Mouse (Mus musculus) forebrain, embryonic 15.5 days (tissue): ENCODE data around the gene Usp34. TPM values are rescaled to one million over a fixed set of nuclear protein-coding genes. Genes with fewer than 3 reads are reported as not detected.

ENCODE experiments used
- ATAC-seq: fragments of 200-750 bp; cut with Nextera tagmentation; replicated peaks from 2 replicates; pipeline ENCODE4 v1.8.0; 2017; ENCODE audit warnings: mild to moderate bottlenecking, moderate TSS enrichment, moderate library complexity
- H3K27ac ChIP-seq: fragments of 300-500 bp; sonication (generic); replicated peaks from 2 replicates; pipeline ENCODE4 v1.5.1; 2015; ENCODE audit warnings: mild to moderate bottlenecking, inconsistent platforms
- H3K27me3 ChIP-seq: fragments of 300-500 bp; sonication (generic); 2 replicates; pipeline ENCODE4 v1.6.1; 2015; ENCODE audit warnings: inconsistent platforms
- H3K36me3 ChIP-seq: fragments of 300-500 bp; sonication (generic); 2 replicates; pipeline ENCODE4 v1.6.1; 2015; ENCODE audit warnings: mild to moderate bottlenecking, inconsistent platforms
- H3K4me1 ChIP-seq: fragments of 300-500 bp; sonication (generic); 2 replicates; pipeline ENCODE4 v1.6.1; 2015; ENCODE audit warnings: inconsistent platforms
- H3K4me2 ChIP-seq: fragments of 300-500 bp; sonication (generic); replicated peaks from 2 replicates; pipeline ENCODE4 v1.6.1; 2015; ENCODE audit warnings: mild to moderate bottlenecking, inconsistent platforms
- H3K4me3 ChIP-seq: fragments of 300-500 bp; sonication (generic); 2 replicates; pipeline ENCODE4 v1.5.1; 2015; ENCODE audit warnings: mild to moderate bottlenecking, inconsistent platforms
- H3K9ac ChIP-seq: fragments of 300-500 bp; sonication (generic); replicated peaks from 2 replicates; pipeline ENCODE4 v1.6.1; 2015; ENCODE audit warnings: mild to moderate bottlenecking, inconsistent platforms
- H3K9me3 ChIP-seq: fragments of 300-500 bp; sonication (generic); 2 replicates; pipeline ENCODE4 v1.6.1; 2016; ENCODE audit warnings: inconsistent platforms
- WGBS: fragments of 180-500 bp; shearing (Covaris S2); methylation state at CpG from one replicate; pipeline ENCODE4 v1.1.7; 2015; ENCODE audit warnings: mixed read lengths; 5-methylcytosine and 5-hydroxymethylcytosine counted together
- polyA plus RNA-seq: library from polyadenylated mRNA; unstranded; fragments of >200 nt; fragmentation: Nextera tagmentation; extraction: Ambion mirVana; gene quantifications from 2 replicates; pipeline ENCODE4 v1.2.1, GENCODE M21; 2015

Gene Usp34
- polyA plus RNA-seq, 1 experiment from 2014 or later = 32.6 TPM

- H3K9ac ChIP-seq = no peak overlapping the region
- no peak for ATAC-seq
- WGBS = 99% methylated on average over 3 of the region's 3 CpGs
These were observed 57.7 kb downstream of the Usp34 start for GRCm38 (mm10) chr11:23364348-23364747.

GRCm38 (mm10) chr11:23372032-23372431 is 65.3 kb downstream of the Usp34 start:
- H3K4me2 ChIP-seq = no peak overlapping the region
- no peak overlapping the region for H3K27ac ChIP-seq
- H3K9me3 ChIP-seq = no peaks in the 10 kb centered on the region
- ATAC-seq = no peak
- no peak overlapping the region for H3K9ac ChIP-seq
- no peaks in the 10 kb centered on the region for H3K27me3 ChIP-seq
- H3K4me3 ChIP-seq = no peak overlapping the region
- 92% methylated on average over 4 of the region's 4 CpGs for WGBS
- no peaks in the 10 kb centered on the region for H3K4me1 ChIP-seq
- H3K36me3 ChIP-seq = peaks cover 34% of the 10 kb centered on the region

More at GRCm38 (mm10) chr11:23364348-23364747, 57.7 kb downstream of the Usp34 start:
- Histone ChIP-seq H3K4me3 (no peak overlapping the region), H3K4me1 (no peaks in the 10 kb centered on the region), H3K4me2 (no peak overlapping the region), H3K27me3 (no peaks in the 10 kb centered on the region), H3K9me3 (no peaks in the 10 kb centered on the region), H3K36me3 (peaks cover 36% of the 10 kb centered on the region), H3K27ac (no peak overlapping the region)

GRCm38 (mm10) chr11:23372490-23372889 is 65.8 kb downstream of the Usp34 start:
- Histone ChIP-seq H3K27me3 (no peaks in the 10 kb centered on the region), H3K9ac (no peak overlapping the region), H3K4me2 (no peak overlapping the region), H3K4me1 (no peaks in the 10 kb centered on the region), H3K4me3 (no peak overlapping the region), H3K36me3 (peaks cover 38% of the 10 kb centered on the region), H3K27ac (no peak overlapping the region), H3K9me3 (no peaks in the 10 kb centered on the region)
- no peak for ATAC-seq

GRCm38 (mm10) chr11:23380055-23380454 is 73.4 kb downstream of the Usp34 start:
- no peak overlapping the region for H3K4me3 ChIP-seq
- WGBS = 87% methylated on average over 2 of the region's 2 CpGs
- no peaks in the 10 kb centered on the region for H3K9me3 ChIP-seq
- no peaks in the 10 kb centered on the region for H3K27me3 ChIP-seq
- no peaks in the 10 kb centered on the region for H3K4me1 ChIP-seq
- H3K9ac ChIP-seq = no peak overlapping the region
- H3K27ac ChIP-seq = no peak overlapping the region
- H3K4me2 ChIP-seq = no peak overlapping the region
- no peak for ATAC-seq
- peaks cover 39% of the 10 kb centered on the region; the same call in 1 of the 2 replicates for H3K36me3 ChIP-seq

- ATAC-seq = no peak
- Histone ChIP-seq H3K4me2 (no peak overlapping the region), H3K4me1 (no peaks in the 10 kb centered on the region), H3K27ac (no peak overlapping the region), H3K9ac (no peak overlapping the region), H3K36me3 (peaks cover 37% of the 10 kb centered on the region; the same call in 1 of the 2 replicates), H3K4me3 (no peak overlapping the region), H3K9me3 (no peaks in the 10 kb centered on the region), H3K27me3 (no peaks in the 10 kb centered on the region)
- 79% methylated on average over 3 of the region's 3 CpGs for WGBS
These were observed 73.9 kb downstream of the Usp34 start for GRCm38 (mm10) chr11:23380595-23380994.

- no peak for ATAC-seq
- WGBS = 81% methylated on average over 1 of the region's 1 CpGs
- Histone ChIP-seq H3K9ac (no peak overlapping the region), H3K4me2 (no peak overlapping the region), H3K27me3 (no peaks in the 10 kb centered on the region), H3K9me3 (no peaks in the 10 kb centered on the region), H3K4me3 (no peak overlapping the region), H3K27ac (no peak overlapping the region), H3K4me1 (no peaks in the 10 kb centered on the region), H3K36me3 (peaks cover 23% of the 10 kb centered on the region; the same call in 1 of the 2 replicates)
These were observed 76.1 kb downstream of the Usp34 start for GRCm38 (mm10) chr11:23382787-23383186.

- Histone ChIP-seq H3K4me3 (no peak overlapping the region), H3K9me3 (no peaks in the 10 kb centered on the region), H3K27ac (no peak overlapping the region), H3K36me3 (peaks cover 35% of the 10 kb centered on the region), H3K4me1 (no peaks in the 10 kb centered on the region), H3K9ac (no peak overlapping the region), H3K4me2 (no peak overlapping the region), H3K27me3 (no peaks in the 10 kb centered on the region)
- no peak for ATAC-seq
- 92% methylated on average over 1 of the region's 1 CpGs for WGBS
These were observed 83.0 kb downstream of the Usp34 start for GRCm38 (mm10) chr11:23389649-23390048.

GRCm38 (mm10) chr11:23392567-23392966 is 85.9 kb downstream of the Usp34 start:
- no peak overlapping the region for H3K9ac ChIP-seq
- peaks cover 43% of the 10 kb centered on the region for H3K36me3 ChIP-seq
- H3K27ac ChIP-seq = no peak overlapping the region
- no peaks in the 10 kb centered on the region for H3K27me3 ChIP-seq
- ATAC-seq = no peak
- H3K4me3 ChIP-seq = no peak overlapping the region
- no peak overlapping the region for H3K4me2 ChIP-seq
- no peaks in the 10 kb centered on the region for H3K9me3 ChIP-seq
- H3K4me1 ChIP-seq = no peaks in the 10 kb centered on the region

- H3K27ac ChIP-seq = no peak overlapping the region
- no peak for ATAC-seq
- H3K36me3 ChIP-seq = peaks cover 40% of the 10 kb centered on the region
- H3K4me1 ChIP-seq = no peaks in the 10 kb centered on the region
- no peaks in the 10 kb centered on the region for H3K27me3 ChIP-seq
- no peak overlapping the region for H3K4me3 ChIP-seq
- no peaks in the 10 kb centered on the region for H3K9me3 ChIP-seq
- no peak overlapping the region for H3K4me2 ChIP-seq
- WGBS = 92% methylated on average over 4 of the region's 4 CpGs
- H3K9ac ChIP-seq = no peak overlapping the region
These were observed 89.9 kb downstream of the Usp34 start for GRCm38 (mm10) chr11:23396608-23397007.

- Histone ChIP-seq H3K4me2 (no peak overlapping the region), H3K9ac (no peak overlapping the region), H3K9me3 (no peaks in the 10 kb centered on the region), H3K27ac (no peak overlapping the region), H3K36me3 (peaks cover 38% of the 10 kb centered on the region), H3K4me1 (no peaks in the 10 kb centered on the region), H3K4me3 (no peak overlapping the region), H3K27me3 (no peaks in the 10 kb centered on the region)
- WGBS = 87% methylated on average over 12 of the region's 12 CpGs
- ATAC-seq = no peak
These were observed 94.5 kb downstream of the Usp34 start for GRCm38 (mm10) chr11:23400978-23401776.

- no peak overlapping the region for H3K4me3 ChIP-seq
These were observed 121.6 kb downstream of the Usp34 start for GRCm38 (mm10) chr11:23428301-23428700.

GRCm38 (mm10) chr11:23430013-23430412 is 123.3 kb downstream of the Usp34 start:
- no peak for ATAC-seq
- no peak overlapping the region for H3K4me2 ChIP-seq
- WGBS = 94% methylated on average over 2 of the region's 2 CpGs
- no peaks in the 10 kb centered on the region for H3K4me1 ChIP-seq
- H3K36me3 ChIP-seq = peaks cover 58% of the 10 kb centered on the region
- H3K27ac ChIP-seq = no peak overlapping the region
- no peak overlapping the region for H3K4me3 ChIP-seq
- H3K9ac ChIP-seq = no peak overlapping the region
- no peaks in the 10 kb centered on the region for H3K27me3 ChIP-seq
- H3K9me3 ChIP-seq = no peaks in the 10 kb centered on the region

More at GRCm38 (mm10) chr11:23428301-23428700, 121.6 kb downstream of the Usp34 start:
- Histone ChIP-seq H3K9me3 (no peaks in the 10 kb centered on the region), H3K27ac (no peak overlapping the region), H3K9ac (no peak overlapping the region), H3K27me3 (no peaks in the 10 kb centered on the region), H3K4me2 (no peak overlapping the region), H3K36me3 (peaks cover 45% of the 10 kb centered on the region), H3K4me1 (no peaks in the 10 kb centered on the region)
- ATAC-seq = no peak
- 93% methylated on average over 6 of the region's 6 CpGs for WGBS

- whole genome bisulfite sequencing = 82% methylated on average over 2 of the region's 2 CpGs
- H3K27me3 ChIP-seq = no peaks in the 10 kb centered on the region
- H3K36me3 ChIP-seq = peaks cover 60% of the 10 kb centered on the region
- no peak overlapping the region for H3K4me2 ChIP-seq
- H3K4me3 ChIP-seq = no peak overlapping the region
- no peak overlapping the region for H3K27ac ChIP-seq
- H3K9me3 ChIP-seq = no peaks in the 10 kb centered on the region
- H3K9ac ChIP-seq = no peak overlapping the region
- no peak for ATAC-seq
- no peaks in the 10 kb centered on the region for H3K4me1 ChIP-seq
These were observed 129.4 kb downstream of the Usp34 start for GRCm38 (mm10) chr11:23436076-23436475.
